Mouse (Mus musculus) MEL (cell line): ENCODE results near the gene Nipal4. TPM values are rescaled to one million over a fixed set of nuclear protein-coding genes. Genes with fewer than 3 reads are reported as not detected.

Source experiments
- DNase-seq: peaks from one replicate; pipeline ENCODE4 v3.0.0; 2011; ENCODE audit warnings: low read depth, low spot score
- H3K27ac ChIP-seq: 2 replicates; pipeline ENCODE4 v1.5.1; 2012; ENCODE audit warnings: low read depth, mild to moderate bottlenecking, control low read depth, low read length, moderate library complexity; ENCODE audit not compliant: control insufficient read depth
- H3K27me3 ChIP-seq, 2 experiments: fragments of 150-350 bp in 1 of 2; sonication (generic) in 1 of 2; 2 replicates each; pipeline ENCODE4 v1.6.1; 2012; ENCODE audit warnings: low read length in 2 of 2, mild to moderate bottlenecking in 2 of 2, improper control_type of control experiment in 1 of 2, moderate library complexity in 1 of 2; ENCODE audit not compliant: insufficient read depth in 2 of 2, control insufficient read depth in 1 of 2
- H3K36me3 ChIP-seq, 2 experiments: 2 replicates each; pipeline ENCODE4 v1.6.1; 2012 to 2014; ENCODE audit warnings: low read length in 2 of 2, improper control_type of control experiment in 1 of 2, inconsistent platforms in 1 of 2, mild to moderate bottlenecking in 1 of 2; ENCODE audit not compliant: insufficient read depth in 2 of 2, control insufficient read depth in 1 of 2
- H3K4me1 ChIP-seq, 2 experiments: fragments of 150-350 bp in 1 of 2; sonication (generic) in 1 of 2; 2 replicates each; pipeline ENCODE4 v1.6.1; 2012; ENCODE audit warnings: low read length in 2 of 2, improper control_type of control experiment in 1 of 2, mild to moderate bottlenecking in 1 of 2; ENCODE audit not compliant: insufficient read depth in 2 of 2, control insufficient read depth in 1 of 2
- H3K4me3 ChIP-seq, 2 experiments: fragments of 150-350 bp in 1 of 2; sonication (generic) in 1 of 2; 2 replicates each; pipeline ENCODE4 v1.5.1; 2012; ENCODE audit warnings: low read depth in 2 of 2, low read length in 2 of 2, mild to moderate bottlenecking in 2 of 2, moderate library complexity in 2 of 2, control low read depth in 1 of 2, improper control_type of control experiment in 1 of 2; ENCODE audit not compliant: control insufficient read depth in 1 of 2, insufficient read depth in 1 of 2
- H3K79me2 ChIP-seq: 2 replicates; pipeline ENCODE4 v1.6.1; 2012; ENCODE audit warnings: mild to moderate bottlenecking, low read length, moderate library complexity; ENCODE audit not compliant: control insufficient read depth, poor library complexity, insufficient read depth
- H3K9ac ChIP-seq: 2 replicates; pipeline ENCODE4 v1.6.1; 2012; ENCODE audit warnings: low read depth, mild to moderate bottlenecking, control low read depth, low read length, moderate library complexity; ENCODE audit not compliant: control insufficient read depth, poor library complexity, severe bottlenecking
- H3K9me3 ChIP-seq: fragments of 150-350 bp; sonication (generic); replicated peaks from 2 replicates; pipeline ENCODE4 v1.6.1; 2012; ENCODE audit warnings: mild to moderate bottlenecking, low read length, improper control_type of control experiment, moderate library complexity; ENCODE audit not compliant: insufficient read depth
- CHD1 ChIP-seq: IDR thresholded peaks from 2 replicates; pipeline ENCODE4 v1.6.1; 2012; ENCODE audit warnings: low read depth, mild to moderate bottlenecking, inconsistent platforms, low read length, improper control_type of control experiment
- ELF1 ChIP-seq: IDR thresholded peaks from 2 replicates; pipeline ENCODE4 v1.6.1; 2014; ENCODE audit warnings: low read depth, mild to moderate bottlenecking, inconsistent platforms, low read length, improper control_type of control experiment, moderate library complexity
- HCFC1 ChIP-seq: IDR thresholded peaks from 2 replicates; pipeline ENCODE4 v1.6.1; 2012; ENCODE audit warnings: low read depth, mild to moderate bottlenecking, inconsistent platforms, low read length, improper control_type of control experiment, moderate library complexity
- MAZ ChIP-seq: IDR thresholded peaks from 2 replicates; pipeline ENCODE4 v1.6.1; 2012; ENCODE audit warnings: low read depth, mild to moderate bottlenecking, inconsistent platforms, low read length, improper control_type of control experiment
- polyA plus RNA-seq, 2 experiments: library from polyadenylated mRNA; stranded (reverse) in 1 of 2; unstranded in 1 of 2; fragments of >175 nt in 1 of 2; fragments of >200 nt in 1 of 2; gene quantifications; 2 replicates each; pipeline versions ENCODE4 v1.2.1 to v1.2.4; 2012; ENCODE audit warnings: low replicate concordance in 2 of 2, low read depth in 1 of 2; ENCODE audit not compliant: insufficient read length in 2 of 2, insufficient read depth in 1 of 2, missing spikeins in 1 of 2
- total RNA-seq: library from RNA; depleted of rRNA; stranded (reverse); fragments of 300-350 nt; gene quantifications from 2 replicates; pipeline ENCODE4 v1.2.3, GENCODE M21; 2012; rRNA removed

Gene Nipal4
- total and polyA plus RNA-seq, 3 experiments = not detected

- Histone ChIP-seq H3K27me3 (peaks cover 2 to 16% of the 10 kb centered on the region in 2 experiments; a peak in 3 of 4 replicates), H3K9me3 (no peaks in the 10 kb centered on the region), H3K4me1 (no peaks in the 10 kb centered on the region), H3K36me3 (no peaks in the 10 kb centered on the region), H3K27ac (no peak overlapping the region), H3K4me3 (no peak overlapping the region), H3K9ac (no peak overlapping the region), H3K79me2 (no peaks in the 10 kb centered on the region)
- TF ChIP-seq MAZ = no peak
- no peak for TF ChIP-seq CHD1
- no peak for TF ChIP-seq ELF1
- no peak for TF ChIP-seq HCFC1
- DNase-seq = no peak
Observed at GRCm38 (mm10) chr11:46102107-46102506, 64.2 kb downstream of the Nipal4 start.

Other genes starting within 250 kb of the Nipal4 start
- 22.3 and 22.8 TPM in 2 replicates for gene Lsm11, start 221.6 kb downstream of the Nipal4 start, total RNA-seq
- gene Lsm11, start 221.6 kb downstream of the Nipal4 start, polyA plus RNA-seq = 10 to 100 TPM in 1 of 2 experiments, not detected in 1; 20.2 TPM
- 62.9 and 65.8 TPM in 2 replicates for gene Thg1l, start 211.0 kb downstream of the Nipal4 start, total RNA-seq
- gene Thg1l, start 211.0 kb downstream of the Nipal4 start, polyA plus RNA-seq = 100 to 1,000 TPM in 1 of 2 experiments, 10 to 100 TPM in 1; 77.5 to 569 TPM
- not detected in 2 replicates for gene Sox30, start 186.2 kb downstream of the Nipal4 start, total RNA-seq
- gene Sox30, start 186.2 kb downstream of the Nipal4 start, polyA plus RNA-seq = not detected
- gene Gm12166, start 114.2 kb downstream of the Nipal4 start, total RNA-seq = 3.9 and 6.8 TPM in 2 replicates
- 1 to 10 TPM in 1 of 2 experiments, not detected in 1; 4.1 TPM for gene Gm12166, start 114.2 kb downstream of the Nipal4 start, polyA plus RNA-seq
- gene Adam19, start 110.5 kb downstream of the Nipal4 start, total RNA-seq = 0.12 and 0.16 TPM in 2 replicates
- under 1 TPM in 1 of 2 experiments, not detected in 1; 0.19 TPM for gene Adam19, start 110.5 kb downstream of the Nipal4 start, polyA plus RNA-seq
- 0.07 and 0.08 TPM in 2 replicates for gene Fndc9, start 69.0 kb upstream of the Nipal4 start, total RNA-seq
- gene Fndc9, start 69.0 kb upstream of the Nipal4 start, polyA plus RNA-seq = under 1 TPM in 1 of 2 experiments, not detected in 1; 0.35 TPM
- 9.9 and 13.7 TPM in 2 replicates for gene Cyfip2, start 146.4 kb upstream of the Nipal4 start, total RNA-seq
- 10 to 100 TPM; 18.9 to 31.8 TPM for gene Cyfip2, start 146.4 kb upstream of the Nipal4 start, polyA plus RNA-seq
- not detected in 2 replicates for gene Itk, start 223.0 kb upstream of the Nipal4 start, total RNA-seq
- gene Itk, start 223.0 kb upstream of the Nipal4 start, polyA plus RNA-seq = not detected
- gene Fam71b, start 230.1 kb upstream of the Nipal4 start, total RNA-seq = not detected in 2 replicates
- not detected for gene Fam71b, start 230.1 kb upstream of the Nipal4 start, polyA plus RNA-seq